Mouse (Mus musculus) stomach, embryonic 14.5 days (tissue): Measurements from ENCODE around the gene Frem2. TPM values are rescaled to one million over a fixed set of nuclear protein-coding genes. Genes with fewer than 3 reads are reported as not detected.

Experiments used
- ATAC-seq: fragments of 200-750 bp; cut with Nextera tagmentation; 2 replicates; pipeline ENCODE4 v1.8.0; 2017; ENCODE audit warnings: low read depth, moderate TSS enrichment; ENCODE audit not compliant: insufficient number of reproducible peaks, insufficient read depth, low FRiP score
- H3K27ac ChIP-seq: fragments of 300-500 bp; sonication (generic); 2 replicates; pipeline ENCODE4 v1.5.1; 2014; ENCODE audit warnings: mild to moderate bottlenecking, low read length, moderate library complexity, mixed read lengths
- H3K27me3 ChIP-seq: fragments of 300-500 bp; sonication (generic); 2 replicates; pipeline ENCODE4 v1.6.1; 2014; ENCODE audit warnings: low read length, control low read depth, mixed read lengths; ENCODE audit not compliant: control insufficient read depth, insufficient read depth
- H3K36me3 ChIP-seq: fragments of 300-500 bp; sonication (generic); 2 replicates; pipeline ENCODE4 v1.6.1; 2014; ENCODE audit warnings: mild to moderate bottlenecking, control low read depth, low read length, moderate library complexity, mixed read lengths; ENCODE audit not compliant: control insufficient read depth, insufficient read depth
- H3K4me1 ChIP-seq: fragments of 300-500 bp; sonication (generic); 2 replicates; pipeline ENCODE4 v1.6.1; 2014; ENCODE audit warnings: low read length, control low read depth, mixed read lengths; ENCODE audit not compliant: control insufficient read depth, insufficient read depth
- H3K4me2 ChIP-seq: fragments of 300-500 bp; sonication (generic); replicated peaks from 2 replicates; pipeline ENCODE4 v1.6.1; 2014; ENCODE audit warnings: low read depth, low read length, control low read depth
- H3K4me3 ChIP-seq: fragments of 300-500 bp; sonication (generic); 2 replicates; pipeline ENCODE4 v1.5.1; 2014; ENCODE audit warnings: low read depth, low read length, control low read depth
- H3K9ac ChIP-seq: fragments of 300-500 bp; sonication (generic); replicated peaks from 2 replicates; pipeline ENCODE4 v1.6.1; 2014; ENCODE audit warnings: low read depth, mild to moderate bottlenecking, control low read depth, low read length, moderate library complexity, mixed read lengths
- H3K9me3 ChIP-seq: fragments of 300-500 bp; sonication (generic); 2 replicates; pipeline ENCODE4 v1.6.1; 2016; ENCODE audit warnings: low read depth, low read length, control low read depth; ENCODE audit not compliant: control insufficient read depth
- WGBS: fragments of 180-500 bp; shearing (Covaris S2); extraction: QIAGEN DNeasy Blood & Tissue Kit; methylation state at CpG from one replicate; pipeline ENCODE4 v1.1.7; 2014; 5-methylcytosine and 5-hydroxymethylcytosine counted together
- polyA plus RNA-seq: library from polyadenylated mRNA; unstranded; fragments of >200 nt; fragmentation: Nextera tagmentation; extraction: Ambion mirVana; gene quantifications from 2 replicates; pipeline ENCODE4 v1.2.1, GENCODE M21; 2014

Gene Frem2
- polyA plus RNA-seq, 1 experiment from 2014 or later = 24.8 TPM

DNA sequence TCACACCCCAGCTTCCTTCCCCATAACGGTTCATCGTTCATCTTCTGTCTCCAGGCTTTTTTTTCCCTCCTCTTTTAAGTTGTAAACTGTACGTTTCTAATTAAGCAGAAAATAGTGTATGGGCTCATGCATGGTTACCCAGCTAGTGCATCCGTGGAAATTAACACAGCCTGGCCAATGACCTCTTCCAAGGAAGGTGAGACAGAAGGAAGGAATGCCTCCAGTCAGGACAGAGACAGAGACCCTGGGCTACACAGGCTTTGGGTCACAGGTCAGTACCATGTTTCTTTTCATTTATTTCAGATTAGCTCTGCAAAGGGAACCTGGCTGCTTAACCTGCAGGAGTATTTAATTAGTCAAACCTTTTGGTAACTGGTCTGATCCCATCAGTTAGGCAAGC lies 57.0 kb downstream of the Frem2 start:
- Histone ChIP-seq H3K36me3 (no peaks in the 10 kb centered on the region), H3K9me3 (peaks cover 1% of the 10 kb centered on the region; the same call in 1 of the 2 replicates), H3K4me3 (no peak overlapping the region), H3K4me2 (no peak overlapping the region), H3K27ac (peak overlapping the region; percentile 71), H3K4me1 (peaks cover 18% of the 10 kb centered on the region; the same call in 1 of the 2 replicates), H3K9ac (no peak overlapping the region), H3K27me3 (no peaks in the 10 kb centered on the region)
- no peak for ATAC-seq
- WGBS = 48% methylated on average over 4 of the region's 4 CpGs

DNA sequence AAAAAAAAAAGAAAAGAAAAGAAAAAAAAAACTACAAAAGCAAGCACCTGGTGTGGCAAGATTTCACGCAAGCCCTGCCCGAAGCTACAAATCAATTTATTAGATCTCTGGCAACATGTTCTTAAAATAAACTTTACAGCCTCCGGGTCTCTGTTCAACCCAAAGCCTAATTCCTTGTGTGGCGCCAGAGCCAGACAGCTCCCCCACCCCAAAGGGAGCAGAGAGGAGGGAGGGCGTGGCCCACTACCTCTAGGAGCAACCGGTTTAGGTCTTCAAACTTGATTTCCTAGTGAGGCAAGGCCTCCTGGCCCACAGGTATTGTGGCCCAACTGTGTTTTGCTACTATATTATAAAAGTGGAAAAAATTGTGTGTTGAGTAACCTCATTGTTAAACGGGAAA lies 57.8 kb downstream of the Frem2 start:
- peak overlapping the region; percentile 71; the same call in 1 of the 2 replicates for H3K27ac ChIP-seq
- 7% methylated on average over 7 of the region's 7 CpGs for WGBS
- H3K36me3 ChIP-seq = no peaks in the 10 kb centered on the region
- ATAC-seq = no peak
- H3K27me3 ChIP-seq = no peaks in the 10 kb centered on the region
- no peak overlapping the region for H3K4me3 ChIP-seq
- H3K4me2 ChIP-seq = peak overlapping the region; percentile 14; the same call in 1 of the 2 replicates
- no peaks in the 10 kb centered on the region for H3K9me3 ChIP-seq
- H3K9ac ChIP-seq = no peak overlapping the region
- H3K4me1 ChIP-seq = peaks cover 18% of the 10 kb centered on the region; the same call in 1 of the 2 replicates

DNA sequence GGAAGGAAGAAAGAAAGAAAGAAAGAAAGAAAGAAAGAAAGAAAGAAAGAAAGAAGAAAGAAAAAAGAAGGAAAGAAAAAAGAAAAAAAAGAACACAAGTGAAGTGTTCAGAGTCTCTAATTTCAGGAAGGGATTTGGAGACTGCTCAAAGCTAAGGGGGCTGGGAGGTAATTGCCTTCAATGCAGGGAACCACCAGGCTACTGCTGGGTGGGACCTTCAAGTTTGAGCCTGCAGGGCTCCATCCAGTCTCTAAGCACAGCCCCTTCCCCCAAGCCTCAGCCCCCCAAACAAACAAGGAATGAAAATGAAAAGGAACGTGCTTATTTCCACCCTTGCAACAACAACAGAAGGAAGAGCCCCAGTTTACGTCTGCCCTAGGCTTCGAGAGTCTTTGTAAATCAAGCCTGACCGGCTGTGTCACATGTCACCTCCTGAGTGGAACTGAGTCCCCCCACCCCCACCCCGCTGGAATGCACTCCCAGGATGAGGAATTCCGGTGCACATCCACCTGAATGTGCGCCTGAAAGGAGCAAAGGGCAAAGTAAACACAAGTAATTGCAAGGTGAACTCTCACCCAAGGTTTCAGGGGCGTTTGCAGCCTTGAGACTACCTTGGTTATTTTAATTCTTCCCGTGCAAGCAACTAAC lies 58.9 kb downstream of the Frem2 start:
- H3K9me3 ChIP-seq = no peaks in the 10 kb centered on the region
- no peak overlapping the region for H3K9ac ChIP-seq
- no peak overlapping the region for H3K4me3 ChIP-seq
- H3K27ac ChIP-seq = peak overlapping the region; percentile 77
- 8% methylated on average over 9 of the region's 9 CpGs for whole genome bisulfite sequencing
- H3K4me2 ChIP-seq = peak overlapping the region; percentile 19; the same call in 1 of the 2 replicates
- H3K4me1 ChIP-seq = peaks cover 18% of the 10 kb centered on the region; the same call in 1 of the 2 replicates
- H3K27me3 ChIP-seq = no peaks in the 10 kb centered on the region
- H3K36me3 ChIP-seq = no peaks in the 10 kb centered on the region
- ATAC-seq = 0 out of 2 replicates have a peak, but pooled peaks have one; percentile 10

DNA sequence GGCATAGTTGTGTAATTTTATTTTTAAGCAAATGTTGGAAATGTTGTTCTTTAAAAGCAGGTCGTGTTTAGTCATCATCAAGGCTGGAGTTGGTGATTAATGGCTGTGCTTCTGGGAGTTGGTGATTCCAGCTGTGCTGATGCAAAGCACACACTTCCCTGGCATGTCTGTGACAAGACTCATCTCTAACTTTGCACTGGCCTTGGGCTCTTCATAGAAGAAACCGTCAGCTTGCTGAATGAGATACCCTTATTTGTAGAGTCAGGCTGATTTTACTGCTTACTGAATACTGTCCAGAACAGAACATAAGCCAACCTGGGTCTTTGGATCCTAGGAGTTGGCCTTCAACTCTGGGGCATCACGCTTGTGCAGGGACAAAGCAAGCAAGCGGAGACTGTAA lies 62.7 kb downstream of the Frem2 start:
- Histone ChIP-seq H3K27me3 (no peaks in the 10 kb centered on the region), H3K9me3 (no peaks in the 10 kb centered on the region), H3K4me3 (no peak overlapping the region), H3K27ac (no peak overlapping the region), H3K36me3 (no peaks in the 10 kb centered on the region), H3K4me1 (peaks cover 25% of the 10 kb centered on the region; the same call in 1 of the 2 replicates), H3K4me2 (no peak overlapping the region), H3K9ac (no peak overlapping the region)
- WGBS = 55% methylated on average over 4 of the region's 4 CpGs
- no peak for ATAC-seq

DNA sequence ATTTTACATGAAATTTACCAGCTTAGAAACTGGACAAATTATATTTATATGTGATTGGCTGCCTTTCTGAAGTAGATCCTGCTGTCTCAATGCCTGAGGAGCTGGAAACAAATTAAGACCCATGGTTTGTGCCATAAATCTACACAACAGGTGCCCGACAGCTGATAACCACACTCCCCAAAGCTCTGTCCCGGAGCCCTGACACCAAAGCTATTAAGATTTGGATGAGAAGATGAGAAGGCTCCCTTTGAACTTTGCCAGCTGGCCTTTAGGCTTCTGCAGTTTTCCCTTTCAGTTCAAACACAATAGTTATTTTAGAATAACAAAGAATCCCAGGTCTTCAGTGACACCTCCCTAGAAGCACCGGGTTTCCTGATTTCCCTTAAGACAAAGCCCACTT lies 63.4 kb downstream of the Frem2 start:
- no peak overlapping the region for H3K4me2 ChIP-seq
- H3K27me3 ChIP-seq = no peaks in the 10 kb centered on the region
- H3K27ac ChIP-seq = no peak overlapping the region
- H3K9me3 ChIP-seq = no peaks in the 10 kb centered on the region
- H3K9ac ChIP-seq = no peak overlapping the region
- H3K4me1 ChIP-seq = peaks cover 22% of the 10 kb centered on the region; the same call in 1 of the 2 replicates
- WGBS = 26% methylated on average over 3 of the region's 3 CpGs
- H3K4me3 ChIP-seq = no peak overlapping the region
- H3K36me3 ChIP-seq = no peaks in the 10 kb centered on the region
- ATAC-seq = no peak

DNA sequence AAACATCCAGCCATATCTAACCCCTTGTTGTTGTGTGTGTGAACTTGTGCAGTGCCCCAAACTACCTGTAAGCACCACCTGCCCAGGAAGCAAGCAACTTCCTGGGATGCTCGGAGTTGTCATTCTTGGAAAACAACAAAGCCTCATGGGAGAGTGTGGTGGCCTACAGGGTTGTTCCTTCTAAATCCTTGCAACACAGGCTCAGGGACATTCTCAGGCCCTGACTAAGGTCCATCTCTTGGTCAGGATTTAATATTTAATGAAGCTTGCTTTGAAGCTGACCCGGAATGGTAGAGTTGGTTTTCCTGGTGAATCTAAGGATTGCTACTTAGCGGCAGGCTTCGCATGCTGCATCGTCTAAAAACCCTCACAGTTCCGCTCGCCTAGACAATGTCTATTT lies 65.1 kb downstream of the Frem2 start:
- WGBS = 96% methylated on average over 7 of the region's 7 CpGs
- Histone ChIP-seq H3K4me2 (no peak overlapping the region), H3K9ac (no peak overlapping the region), H3K36me3 (no peaks in the 10 kb centered on the region), H3K27me3 (no peaks in the 10 kb centered on the region), H3K4me1 (peaks cover 13% of the 10 kb centered on the region; the same call in 1 of the 2 replicates), H3K9me3 (no peaks in the 10 kb centered on the region), H3K27ac (no peak overlapping the region), H3K4me3 (no peak overlapping the region)
- no peak for ATAC-seq

DNA sequence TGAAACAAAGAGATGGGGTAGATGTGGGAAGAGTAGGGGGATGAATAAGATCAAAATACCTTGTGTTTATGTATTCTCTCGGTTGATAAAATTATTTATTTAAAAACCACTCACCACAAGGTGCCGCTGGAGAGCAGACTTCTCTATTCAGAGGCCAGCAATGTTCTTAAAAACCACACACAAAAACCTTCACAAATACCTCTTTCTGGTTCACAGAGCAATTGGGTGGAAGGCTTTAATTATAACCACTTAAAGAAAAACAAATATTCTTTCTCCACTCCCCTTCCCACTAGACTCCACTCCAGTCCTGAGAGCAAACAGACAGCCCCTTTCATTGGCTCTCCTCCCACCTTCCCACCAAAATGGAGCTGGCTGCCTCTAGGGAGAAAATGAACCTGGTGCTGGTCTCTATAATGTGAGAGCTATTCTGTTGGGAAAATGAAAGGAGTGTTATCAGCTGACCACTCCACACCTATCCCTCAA lies 67.0 kb downstream of the Frem2 start:
- H3K4me3 ChIP-seq = no peak overlapping the region
- 0% methylated on average over 2 of the region's 2 CpGs for WGBS
- ATAC-seq = peak; percentile 53; the same call in 1 of the 2 replicates
- H3K9me3 ChIP-seq = no peaks in the 10 kb centered on the region
- no peak overlapping the region for H3K4me2 ChIP-seq
- peaks cover 10% of the 10 kb centered on the region; the same call in 1 of the 2 replicates for H3K4me1 ChIP-seq
- H3K27me3 ChIP-seq = no peaks in the 10 kb centered on the region
- H3K27ac ChIP-seq = peak overlapping the region; percentile 59; the same call in 1 of the 2 replicates
- H3K36me3 ChIP-seq = no peaks in the 10 kb centered on the region
- no peak overlapping the region for H3K9ac ChIP-seq

DNA sequence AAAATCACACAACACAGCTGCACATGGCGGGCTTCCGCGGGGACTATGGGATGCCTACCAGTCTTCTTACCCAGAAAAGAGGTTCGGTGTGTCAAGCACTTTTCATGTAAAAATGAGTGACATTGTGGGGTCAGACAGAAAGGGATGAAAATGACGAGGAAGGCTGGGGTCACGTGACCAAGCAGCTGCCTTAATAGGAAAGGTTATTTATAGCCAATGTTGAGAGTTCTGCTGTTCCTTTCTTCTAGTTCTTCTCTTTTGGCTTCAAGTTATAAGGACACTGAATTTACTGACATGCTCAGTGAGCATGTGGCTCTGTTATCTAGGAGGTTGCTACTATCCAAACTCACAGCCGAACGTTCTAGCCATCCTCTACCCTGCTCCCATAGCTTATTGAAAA lies 73.9 kb downstream of the Frem2 start:
- Histone ChIP-seq H3K4me1 (peaks cover 9% of the 10 kb centered on the region; the same call in 1 of the 2 replicates), H3K36me3 (no peaks in the 10 kb centered on the region), H3K9me3 (no peaks in the 10 kb centered on the region), H3K27ac (no peak overlapping the region), H3K9ac (no peak overlapping the region), H3K27me3 (no peaks in the 10 kb centered on the region), H3K4me3 (no peak overlapping the region), H3K4me2 (no peak overlapping the region)
- no peak for ATAC-seq
- WGBS = 90% methylated on average over 8 of the region's 8 CpGs
